Mouse (Mus musculus) brown adipose tissue, adult 24 weeks (tissue): ENCODE results near the gene Aip. TPM values are rescaled to one million over a fixed set of nuclear protein-coding genes. Genes with fewer than 3 reads are reported as not detected.
A peak's percentile ranks its signal among the peaks of the same experiment; 100 is the strongest.

ENCODE experiments used
- H3K27ac ChIP-seq: fragments of 200-500 bp; replicated peaks from 2 replicates; pipeline ENCODE4 v1.5.1; 2012; ENCODE audit warnings: low read depth, mild to moderate bottlenecking, low read length
- H3K4me1 ChIP-seq: fragments of 200-500 bp; 2 replicates; pipeline ENCODE4 v1.6.1; 2012; ENCODE audit warnings: low read length, mixed read lengths; ENCODE audit not compliant: control insufficient read depth, insufficient read depth, insufficient read length
- H3K4me3 ChIP-seq: fragments of 200-500 bp; 2 replicates; pipeline ENCODE4 v1.5.1; 2012; ENCODE audit warnings: low read depth, mild to moderate bottlenecking, low read length, moderate library complexity; ENCODE audit not compliant: insufficient read depth
- polyA plus RNA-seq: library from polyadenylated mRNA; stranded (reverse); fragments of >200 nt; gene quantifications from 2 replicates; pipeline ENCODE4 v1.2.4, GENCODE M21; 2012; ENCODE audit not compliant: missing spikeins, insufficient read depth, insufficient read length

Aip gene
- polyA plus RNA-seq, 1 experiment, result 65.2 TPM

DNA sequence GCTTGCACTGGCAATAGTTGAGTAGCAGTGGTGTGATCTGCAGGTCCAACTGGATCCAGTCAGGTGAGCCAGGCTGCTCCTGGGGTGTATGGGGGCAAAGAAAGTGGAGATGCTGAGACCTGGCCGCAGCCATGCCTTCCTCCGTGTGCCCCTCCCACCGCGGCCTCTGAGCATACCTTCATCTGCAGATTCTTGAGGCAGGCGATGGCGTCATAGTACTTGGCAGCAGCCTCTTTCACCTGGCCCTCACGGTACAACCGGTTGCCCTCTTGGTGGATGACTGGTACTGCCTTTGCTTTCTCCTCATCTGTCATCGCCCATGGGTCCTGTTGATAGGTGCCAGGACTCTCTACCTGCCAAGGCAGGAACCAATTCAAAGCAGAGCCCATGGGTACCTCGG, 10.5 kb downstream of the Aip start:
- Histone ChIP-seq H3K27ac (no peak overlapping the region), H3K4me1 (peaks cover 12% of the 10 kb centered on the region), H3K4me3 (no peak overlapping the region)

- Histone ChIP-seq H3K4me3 (no peak overlapping the region), H3K27ac (no peak overlapping the region), H3K4me1 (peaks cover 12% of the 10 kb centered on the region)
Measured at GRCm38 (mm10) chr19:4114551-4114950, 11.1 kb downstream of the Aip start.

DNA sequence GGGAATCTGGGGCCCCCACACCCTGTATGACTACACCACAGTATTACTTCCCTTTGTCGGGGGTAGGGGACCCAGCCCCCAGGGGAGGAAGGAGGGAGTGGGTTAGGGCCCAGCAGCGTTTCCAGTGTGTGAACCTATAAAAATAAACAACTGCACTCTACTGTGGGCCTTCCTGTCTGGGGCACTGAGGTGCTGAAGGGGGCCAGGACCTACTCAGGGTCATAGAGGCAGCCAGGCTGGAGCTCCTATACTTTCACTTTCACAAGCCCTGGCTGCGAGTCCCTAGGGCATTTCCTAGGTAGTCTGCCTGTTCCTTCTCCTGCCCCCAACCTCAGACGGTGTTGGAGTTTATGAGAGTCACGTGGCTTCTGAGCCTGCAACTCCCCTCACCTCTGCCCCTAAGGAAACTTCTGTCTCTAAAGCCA, 11.8 kb downstream of the Aip start:
- H3K27ac ChIP-seq, result peak overlapping the region; percentile 74
- H3K4me3 ChIP-seq, result no peak overlapping the region; the same call in 1 of the 2 replicates

GRCm38 (mm10) chr19:4113186-4113805, 12.4 kb downstream of the Aip start:
- Histone ChIP-seq H3K4me1 (peaks cover 12% of the 10 kb centered on the region), H3K4me3 (no peak overlapping the region; the same call in 1 of the 2 replicates), H3K27ac (peak overlapping the region; percentile 74)

More for the DNA sequence above, 11.8 kb downstream of the Aip start:
- peaks cover 12% of the 10 kb centered on the region for H3K4me1 ChIP-seq

GRCm38 (mm10) chr19:4112063-4112960, 13.3 kb downstream of the Aip start:
- Histone ChIP-seq H3K27ac (peak overlapping the region; percentile 74; the same call in 1 of the 2 replicates), H3K4me1 (peaks cover 12% of the 10 kb centered on the region), H3K4me3 (no peak overlapping the region)

GRCm38 (mm10) chr19:4108535-4108934, 17.1 kb downstream of the Aip start:
- no peak overlapping the region for H3K4me3 ChIP-seq
- no peak overlapping the region for H3K27ac ChIP-seq
- H3K4me1 ChIP-seq, result peaks cover 7% of the 10 kb centered on the region

DNA sequence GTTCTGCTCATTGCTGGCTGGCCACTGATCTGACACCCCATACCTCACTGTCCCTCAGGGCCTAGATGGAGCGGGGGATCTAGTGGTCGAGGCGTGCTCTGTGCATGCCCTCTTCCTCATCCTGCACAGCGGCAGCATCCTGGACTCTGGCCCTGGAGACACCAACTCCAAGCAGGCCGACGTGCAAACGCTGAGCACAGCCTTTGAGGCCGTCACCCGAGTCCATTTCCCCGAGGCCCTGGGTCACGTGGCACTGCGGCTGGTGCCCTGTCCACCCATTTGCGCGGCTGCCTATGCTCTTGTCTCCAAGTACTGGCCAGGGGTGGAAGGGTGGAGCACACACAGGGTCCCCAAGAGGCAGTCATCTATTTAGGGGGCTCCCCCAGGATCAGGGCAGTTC, 19.0 kb downstream of the Aip start:
- Histone ChIP-seq H3K4me1 (no peaks in the 10 kb centered on the region), H3K4me3 (no peak overlapping the region), H3K27ac (no peak overlapping the region)

- Histone ChIP-seq H3K4me1 (peaks cover 6% of the 10 kb centered on the region), H3K4me3 (no peak overlapping the region), H3K27ac (no peak overlapping the region)
Measured at GRCm38 (mm10) chr19:4104675-4105194, 20.9 kb downstream of the Aip start.

DNA sequence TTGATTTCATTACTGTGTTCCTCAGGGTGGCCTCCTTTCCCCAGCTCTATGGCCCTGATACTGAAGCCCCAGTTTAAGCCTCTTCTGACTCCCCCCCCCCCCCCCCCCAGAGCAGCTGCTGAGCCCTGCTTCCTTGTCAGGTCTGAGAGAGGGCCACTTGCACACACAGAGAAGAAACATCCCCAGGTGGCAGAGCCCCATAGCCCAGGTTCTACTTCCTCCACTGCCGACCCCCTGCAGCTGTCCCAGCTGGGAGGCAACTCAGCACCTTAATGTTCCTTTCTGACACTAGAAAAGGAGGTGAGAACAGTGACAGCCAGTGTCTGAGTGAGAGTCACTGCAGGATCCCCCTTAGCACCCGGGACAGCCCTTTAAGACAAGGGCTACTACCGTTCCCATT, 21.9 kb downstream of the Aip start:
- H3K4me1 ChIP-seq, result peaks cover 6% of the 10 kb centered on the region
- no peak overlapping the region for H3K27ac ChIP-seq
- H3K4me3 ChIP-seq, result no peak overlapping the region

DNA sequence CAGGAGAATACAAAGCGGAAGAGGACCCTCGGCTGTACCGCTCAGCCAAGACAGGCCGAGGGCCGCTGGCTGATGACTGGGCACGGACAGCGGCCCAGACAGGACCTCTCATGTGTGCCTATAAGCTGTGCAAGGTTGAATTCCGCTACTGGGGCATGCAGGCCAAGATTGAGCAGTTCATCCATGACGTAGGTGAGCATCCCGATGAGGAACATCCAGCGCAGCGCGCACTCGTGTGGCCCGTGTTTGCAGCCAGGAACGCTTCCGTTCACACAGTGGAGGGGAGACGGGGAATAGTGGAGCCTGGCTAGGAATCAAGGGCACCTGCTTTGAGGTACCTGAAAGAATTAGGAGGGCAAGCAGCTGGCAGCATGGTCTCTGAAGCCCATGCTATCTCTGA, 22.4 kb downstream of the Aip start:
- Histone ChIP-seq H3K4me1 (peaks cover 6% of the 10 kb centered on the region), H3K4me3 (no peak overlapping the region), H3K27ac (no peak overlapping the region)

- no peak overlapping the region for H3K27ac ChIP-seq
- peaks cover 6% of the 10 kb centered on the region for H3K4me1 ChIP-seq
- H3K4me3 ChIP-seq, result no peak overlapping the region
Measured at GRCm38 (mm10) chr19:4102626-4103025, 23.0 kb downstream of the Aip start.

DNA sequence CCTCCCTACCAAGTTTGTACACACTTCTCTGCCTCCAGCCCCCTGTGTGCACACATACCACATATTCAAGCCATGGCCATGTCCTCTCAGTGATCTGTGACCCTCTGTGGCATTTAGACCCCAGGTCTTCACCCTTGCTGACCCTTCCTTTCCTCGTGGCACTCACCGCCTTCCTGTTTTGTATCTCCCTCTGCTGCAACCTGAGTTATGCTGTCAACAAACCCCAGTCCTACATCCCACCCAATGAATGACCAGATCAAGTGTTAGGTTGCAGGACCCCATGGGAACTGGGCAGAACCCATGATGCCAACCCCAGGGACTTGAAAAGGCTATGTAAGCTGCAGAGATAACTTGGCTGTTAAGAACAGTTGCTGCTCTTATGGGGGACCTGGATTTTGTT, 23.6 kb downstream of the Aip start:
- no peak overlapping the region for H3K27ac ChIP-seq
- H3K4me1 ChIP-seq, result peaks cover 6% of the 10 kb centered on the region
- H3K4me3 ChIP-seq, result no peak overlapping the region

DNA sequence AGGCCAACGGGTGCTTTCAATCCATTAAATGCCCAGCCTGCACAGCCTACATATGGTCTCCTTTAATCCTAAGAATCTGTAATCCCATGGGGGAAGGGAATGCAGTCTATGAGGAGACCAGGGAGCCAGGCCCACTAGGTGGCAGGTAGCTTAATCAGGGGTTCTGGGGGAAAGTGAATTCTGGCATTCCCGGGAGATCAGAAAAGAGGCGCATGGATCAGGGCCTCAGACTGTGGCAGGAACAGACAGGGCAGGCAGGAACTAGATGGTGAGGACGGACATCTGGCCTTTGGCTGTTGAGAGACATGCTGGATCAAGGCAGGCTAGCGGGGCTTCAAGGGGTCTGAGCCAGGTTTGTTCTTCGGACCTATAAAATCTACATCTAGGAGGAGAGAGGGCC, 24.2 kb downstream of the Aip start:
- Histone ChIP-seq H3K27ac (no peak overlapping the region), H3K4me1 (peaks cover 6% of the 10 kb centered on the region), H3K4me3 (peak overlapping the region; percentile 87; the same call in 1 of the 2 replicates)

- Histone ChIP-seq H3K27ac (no peak overlapping the region), H3K4me1 (peaks cover 9% of the 10 kb centered on the region)
Measured at GRCm38 (mm10) chr19:4100718-4101261, 24.9 kb downstream of the Aip start.

More at GRCm38 (mm10) chr19:4100718-4101261, 24.9 kb downstream of the Aip start:
- peak overlapping the region; percentile 87 for H3K4me3 ChIP-seq
